9 mouse cellular contexts compared by ENCODE assay signal in genomic region chr3:35090496-35091133, GRCm38 (mm10).
DNase-seq lines count a peak whose midpoint lies in the region; ATAC-seq and TF ChIP-seq lines count a peak whose summit lies in the region.
"Had no signal": no experiment of that assay in that cellular context is flagged by ENCODE, and none has a peak within 500 bp of the region (broad histone marks: within the 10 kb centered on the region; RNA-seq: fewer than 3 reads in every experiment).

No protein-coding gene starts in this region.

- no peaks in the 10 kb centered on the region; the same call in 1 of the 2 replicates for H3K4me1 ChIP-seq in lung, embryonic 16.5 days (replicated peaks; ENCODE audit: control insufficient read depth, insufficient read depth, low read length)
- H3K4me1 ChIP-seq in intestine, postnatal 0 days (replicated peaks; ENCODE audit: control insufficient read depth, insufficient read depth, low read length) = no peaks in the 10 kb centered on the region
- H3K4me1 ChIP-seq: lung, embryonic 15.5 days had no signal

- 46% methylated on average over 5 of the region's 5 CpGs for WGBS in lung, embryonic 16.5 days
- WGBS in intestine, postnatal 0 days = 63% methylated on average over 5 of the region's 5 CpGs

- H3K36me3 ChIP-seq in lung, embryonic 16.5 days (ENCODE audit: control insufficient read depth, insufficient read depth, low read length) = no peaks in the 10 kb centered on the region
- no peaks in the 10 kb centered on the region for H3K36me3 ChIP-seq in intestine, postnatal 0 days (ENCODE audit: control insufficient read depth, insufficient read depth)
- H3K36me3 ChIP-seq: lung, embryonic 15.5 days had no signal

- no peak overlapping the region for H3K4me2 ChIP-seq in lung, embryonic 16.5 days (ENCODE audit: low read depth, low read length)
- H3K4me2 ChIP-seq in intestine, postnatal 0 days (replicated peaks; ENCODE audit: low read depth) = no peak overlapping the region
- H3K4me2 ChIP-seq: lung, embryonic 15.5 days had no signal

- no peaks in the 10 kb centered on the region for H3K27me3 ChIP-seq in lung, embryonic 16.5 days (ENCODE audit: control insufficient read depth, insufficient read depth, low read depth, low read length)
- H3K27me3 ChIP-seq in intestine, postnatal 0 days (replicated peaks; ENCODE audit: control insufficient read depth, insufficient read depth, low read length) = no peaks in the 10 kb centered on the region
- H3K27me3 ChIP-seq: lung, embryonic 15.5 days had no signal

- TF ChIP-seq CTCF in intestine, postnatal 0 days (IDR thresholded peaks at IDR 0.05; ENCODE audit: low read depth) = no peak

- intact Hi-C loops in gastrocnemius, postnatal 14 days (cut with DNase I; ENCODE audit: low total_unique reads) = loop anchor here (10.0 kb wide), 1 partner anchor 394 kb away; no protein-coding TSS in a partner anchor

- DNase-seq in lung, postnatal 14 days = no peak
- peak; percentile 21 for DNase-seq in gastrocnemius, postnatal 14 days
- peak; percentile 44 to 71 for DNase-seq in layer of hippocampus, postnatal 14 days (ENCODE audit: low spot score in 2 of 2)
- DNase-seq in right cerebral cortex, postnatal 10 days (ENCODE audit: low spot score in 2 of 2) = peak; percentile 60 to 69
- DNase-seq in cerebellum, adult 8-10 months = no peak

- H3K9ac ChIP-seq in lung, embryonic 16.5 days (ENCODE audit: low read length) = no peak overlapping the region
- no peak overlapping the region for H3K9ac ChIP-seq in intestine, postnatal 0 days (ENCODE audit: low read depth, low read length)
- H3K9ac ChIP-seq: lung, embryonic 15.5 days had no signal

- no peak overlapping the region for H3K27ac ChIP-seq in lung, embryonic 16.5 days (ENCODE audit: low read length)
- no peak overlapping the region for H3K27ac ChIP-seq in intestine, postnatal 0 days (ENCODE audit: low read depth, low read length)
- H3K27ac ChIP-seq: lung, embryonic 15.5 days had no signal

- H3K4me3 ChIP-seq in lung, embryonic 16.5 days (ENCODE audit: low read length) = no peak overlapping the region
- no peak overlapping the region for H3K4me3 ChIP-seq in intestine, postnatal 0 days (ENCODE audit: low read depth, low read length)
- H3K4me3 ChIP-seq: lung, embryonic 15.5 days had no signal

- H3K9me3 ChIP-seq in lung, embryonic 16.5 days (ENCODE audit: control insufficient read depth, low read length) = no peaks in the 10 kb centered on the region
- H3K9me3 ChIP-seq in intestine, postnatal 0 days (ENCODE audit: control insufficient read depth) = no peaks in the 10 kb centered on the region
- H3K9me3 ChIP-seq: lung, embryonic 15.5 days had no signal

- 0 out of 2 replicates have a peak, but pooled peaks have one; percentile 28 for ATAC-seq in lung, embryonic 16.5 days (ENCODE audit: low read depth)
- ATAC-seq in erythroblast, adult 5-6 weeks (replicated peaks; ENCODE audit: low FRiP score, poor library complexity, severe bottlenecking) = no peak
- ATAC-seq in intestine, postnatal 0 days = no peak

Comparison
In these comparisons a context has a peak if more than half of its experiments do, and no peak if none do; other contexts are left out.
1. DNase-seq: peak in gastrocnemius, postnatal 14 days (single experiment), layer of hippocampus, postnatal 14 days (2 of 2) and right cerebral cortex, postnatal 10 days (2 of 2); none in lung, postnatal 14 days (single experiment) and cerebellum, adult 8-10 months (single experiment).